Mouse (Mus musculus) lung, postnatal 4 days (tissue): ENCODE measurements around the gene Olfr1298.

Experiments
- DNase-seq, 2 experiments: peaks; one replicate each; pipeline ENCODE4 v3.0.0; 2021

The Olfr1298 gene

DNA sequence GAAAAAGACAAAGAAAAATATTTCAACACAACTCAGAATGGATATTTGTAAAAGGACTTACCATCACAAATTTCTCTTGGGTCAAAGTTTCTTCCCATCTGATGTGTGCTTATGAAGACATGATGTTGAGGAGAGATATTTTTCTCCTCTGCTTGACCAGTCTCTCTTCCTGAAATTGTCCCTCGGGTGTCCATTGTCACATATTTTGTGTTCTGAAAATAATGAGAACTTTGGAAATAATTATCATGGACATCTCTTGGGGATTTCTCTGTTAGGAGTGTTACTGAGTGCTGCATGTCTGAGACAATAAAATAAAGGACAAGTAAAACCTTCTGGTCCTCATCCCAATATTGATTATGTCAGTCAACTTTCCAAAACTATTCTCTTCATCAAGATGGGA is at the start of gene Olfr1298:
Gene Olfr1298 (minus strand): TSS at position 101 of the 400 bp plus-strand sequence.
- DNase-seq, result no peak

DNA sequence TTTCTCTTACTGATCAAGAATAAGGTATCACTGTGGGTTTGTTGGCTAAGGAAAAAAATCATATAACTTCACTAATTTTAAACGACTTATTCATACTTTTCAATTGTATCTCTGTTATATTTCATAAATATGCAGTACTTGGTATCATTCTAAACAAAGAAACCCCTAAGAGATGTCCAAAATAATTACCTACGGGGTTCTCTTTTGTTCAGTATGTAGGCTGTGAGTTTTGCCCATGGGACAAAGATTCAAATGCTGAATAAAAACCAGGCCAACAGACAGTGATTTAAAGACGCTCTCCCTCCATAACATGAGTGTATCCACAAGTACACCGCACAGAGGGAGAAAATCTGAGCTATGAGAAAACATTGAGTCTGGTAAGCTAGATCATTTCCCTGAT is 12.1 kb upstream of the Olfr1298 start, which contains the start of gene Olfr1299:
Gene Olfr1299 (plus strand): TSS at position 301 of the 400 bp plus-strand sequence.
- no peak for DNase-seq

DNA sequence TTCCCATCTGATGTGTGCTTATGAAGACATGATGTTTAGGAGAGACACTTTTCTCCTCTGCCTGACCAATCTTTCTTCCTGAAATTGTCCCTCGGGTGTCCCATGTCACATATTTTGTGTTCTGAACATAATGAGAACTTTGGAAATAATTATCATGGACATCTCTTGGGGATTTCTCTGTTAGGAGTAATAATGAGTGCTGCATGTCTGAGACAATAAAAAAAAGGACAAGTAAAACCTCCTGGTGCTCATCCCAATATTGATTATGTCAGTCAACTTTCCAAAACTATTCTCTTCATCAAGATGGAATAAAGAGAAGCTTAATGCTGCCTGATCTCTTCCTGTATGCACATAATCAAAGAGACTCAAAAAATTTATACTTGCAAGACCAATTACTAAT is 22.6 kb downstream of the Olfr1298 start, which contains the start of gene Olfr1297:
Gene Olfr1297 (minus strand): TSS at position 101 of the 400 bp plus-strand sequence.
- no peak for DNase-seq
